Mouse (Mus musculus) embryonic facial prominence, embryonic 15.5 days (tissue): ENCODE results near the gene Ss18l1. TPM values are rescaled to one million over a fixed set of nuclear protein-coding genes. Genes with fewer than 3 reads are reported as not detected.

Source experiments
- ATAC-seq: fragments of 200-750 bp; cut with Nextera tagmentation; 2 replicates; pipeline ENCODE4 v1.8.0; 2017; ENCODE audit warnings: low read depth, moderate TSS enrichment; ENCODE audit not compliant: insufficient number of reproducible peaks, low FRiP score, low TSS enrichment
- H3K27ac ChIP-seq: fragments of 300-500 bp; sonication (generic); replicated peaks from 2 replicates; pipeline ENCODE4 v1.5.1; 2015; ENCODE audit warnings: mild to moderate bottlenecking, inconsistent platforms
- H3K27me3 ChIP-seq: fragments of 300-500 bp; sonication (generic); 2 replicates; pipeline ENCODE4 v1.6.1; 2015; ENCODE audit warnings: inconsistent platforms
- H3K36me3 ChIP-seq: fragments of 300-500 bp; sonication (generic); 2 replicates; pipeline ENCODE4 v1.6.1; 2015; ENCODE audit warnings: mild to moderate bottlenecking, inconsistent platforms
- H3K4me1 ChIP-seq: fragments of 300-500 bp; sonication (generic); 2 replicates; pipeline ENCODE4 v1.6.1; 2015; ENCODE audit warnings: inconsistent platforms
- H3K4me2 ChIP-seq: fragments of 300-500 bp; sonication (generic); replicated peaks from 2 replicates; pipeline ENCODE4 v1.6.1; 2015; ENCODE audit warnings: mild to moderate bottlenecking, inconsistent platforms
- H3K4me3 ChIP-seq: fragments of 300-500 bp; sonication (generic); replicated peaks from 2 replicates; pipeline ENCODE4 v1.5.1; 2015; ENCODE audit warnings: mild to moderate bottlenecking, inconsistent platforms
- H3K9ac ChIP-seq: fragments of 300-500 bp; sonication (generic); 2 replicates; pipeline ENCODE4 v1.6.1; 2015; ENCODE audit warnings: inconsistent platforms
- H3K9me3 ChIP-seq: fragments of 300-500 bp; sonication (generic); replicated peaks from 2 replicates; pipeline ENCODE4 v1.6.1; 2016; ENCODE audit warnings: inconsistent platforms
- WGBS: fragments of 180-500 bp; shearing (Covaris S2); methylation state at CpG from one replicate; pipeline ENCODE4 v1.1.7; 2015; 5-methylcytosine and 5-hydroxymethylcytosine counted together
- polyA plus RNA-seq: library from polyadenylated mRNA; unstranded; fragments of >200 nt; fragmentation: Nextera tagmentation; extraction: Ambion mirVana; gene quantifications from 2 replicates; pipeline ENCODE4 v1.2.1, GENCODE M21; 2015

Gene Ss18l1
- polyA plus RNA-seq, 1 experiment from 2014 or later: 6.1 TPM

GRCm38 (mm10) chr2:180069770-180070480 is 27.6 kb downstream of the Ss18l1 start:
- Histone ChIP-seq H3K4me2 (peak overlapping the region; percentile 78), H3K36me3 (peaks cover 11% of the 10 kb centered on the region; the same call in 1 of the 2 replicates), H3K27me3 (no peaks in the 10 kb centered on the region), H3K4me1 (peaks cover 14% of the 10 kb centered on the region), H3K9me3 (no peaks in the 10 kb centered on the region), H3K4me3 (peak overlapping the region; percentile 83), H3K9ac (peak overlapping the region; percentile 50), H3K27ac (peak overlapping the region; percentile 81)
- ATAC-seq: peak; percentile 41
- 30% methylated on average over 20 of the region's 20 CpGs for WGBS

GRCm38 (mm10) chr2:180070481-180071453 is 28.5 kb downstream of the Ss18l1 start, which contains the start of gene Mtg2:
Gene Mtg2, plus strand, starts transcription at chr2:180070588.
- Histone ChIP-seq H3K36me3 (peaks cover 11% of the 10 kb centered on the region; the same call in 1 of the 2 replicates), H3K4me3 (peak within 1 kb of the TSS; percentile 83), H3K4me1 (peaks cover 14% of the 10 kb centered on the region), H3K27me3 (no peaks in the 10 kb centered on the region), H3K27ac (peak within 1 kb of the TSS; percentile 81), H3K4me2 (peak within 1 kb of the TSS; percentile 78), H3K9ac (peak within 1 kb of the TSS; percentile 50), H3K9me3 (no peaks in the 10 kb centered on the region)
- ATAC-seq: peak; percentile 92
- WGBS: 4% methylated on average over 58 of the region's 58 CpGs

DNA sequence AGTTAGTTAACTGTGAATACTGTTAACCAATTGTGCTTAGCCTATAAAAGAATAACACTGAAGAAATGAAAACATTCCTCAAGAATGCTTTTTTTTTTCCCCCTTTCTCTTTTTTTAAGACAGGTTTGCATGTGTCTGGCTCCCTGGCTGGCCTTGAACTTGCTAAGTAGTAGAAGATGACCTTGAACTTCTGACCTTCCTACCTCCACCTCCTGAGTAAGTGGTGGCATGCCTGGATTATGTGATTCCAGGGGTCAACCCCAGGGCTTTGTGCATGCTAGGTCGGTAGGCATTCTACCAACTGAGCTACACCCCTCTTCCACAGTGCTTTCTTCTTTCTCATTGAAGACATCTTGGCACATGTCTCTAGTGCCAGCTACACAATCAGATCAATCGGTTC is 29.4 kb downstream of the Ss18l1 start:
- Histone ChIP-seq H3K9ac (no peak overlapping the region), H3K4me3 (no peak overlapping the region; the same call in 1 of the 2 replicates), H3K4me2 (no peak overlapping the region), H3K27me3 (no peaks in the 10 kb centered on the region), H3K4me1 (peaks cover 14% of the 10 kb centered on the region), H3K36me3 (peaks cover 11% of the 10 kb centered on the region; the same call in 1 of the 2 replicates), H3K27ac (no peak overlapping the region), H3K9me3 (no peaks in the 10 kb centered on the region)
- no peak for ATAC-seq
- WGBS: 78% methylated on average over 2 of the region's 2 CpGs

DNA sequence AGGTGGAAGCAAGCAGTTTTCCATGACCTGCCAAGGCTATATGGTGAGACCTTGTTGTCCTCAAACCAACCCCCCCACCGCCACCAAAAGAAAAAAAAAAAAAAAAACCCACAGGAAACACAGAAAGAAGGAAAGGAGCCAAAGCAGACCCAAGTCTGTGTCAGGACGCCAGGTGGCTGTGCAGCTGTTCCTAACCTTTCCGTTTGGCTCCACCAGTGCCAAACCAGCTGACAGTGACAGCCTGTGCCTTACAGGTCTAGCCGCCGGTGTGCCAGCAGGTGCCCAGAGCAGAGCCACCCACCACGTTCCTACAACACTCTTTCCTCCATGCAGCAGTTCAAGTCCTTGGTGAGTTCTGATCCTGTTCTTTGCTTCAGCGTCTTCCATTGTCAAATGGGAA is 30.6 kb downstream of the Ss18l1 start:
- Histone ChIP-seq H3K27me3 (no peaks in the 10 kb centered on the region), H3K36me3 (peaks cover 12% of the 10 kb centered on the region), H3K4me2 (no peak overlapping the region), H3K9ac (no peak overlapping the region), H3K27ac (no peak overlapping the region), H3K9me3 (no peaks in the 10 kb centered on the region), H3K4me1 (peaks cover 14% of the 10 kb centered on the region), H3K4me3 (no peak overlapping the region)
- no peak for ATAC-seq
- WGBS: 85% methylated on average over 7 of the region's 7 CpGs

GRCm38 (mm10) chr2:180077622-180078021 is 35.3 kb downstream of the Ss18l1 start:
- Histone ChIP-seq H3K4me1 (no peaks in the 10 kb centered on the region), H3K9ac (no peak overlapping the region), H3K36me3 (peaks cover 11% of the 10 kb centered on the region; the same call in 1 of the 2 replicates), H3K27ac (no peak overlapping the region), H3K27me3 (no peaks in the 10 kb centered on the region), H3K4me3 (no peak overlapping the region), H3K4me2 (no peak overlapping the region), H3K9me3 (no peaks in the 10 kb centered on the region)
- WGBS: 63% methylated on average over 3 of the region's 3 CpGs
- no peak for ATAC-seq

- Histone ChIP-seq H3K9me3 (no peaks in the 10 kb centered on the region), H3K4me1 (no peaks in the 10 kb centered on the region), H3K36me3 (peaks cover 15% of the 10 kb centered on the region; the same call in 1 of the 2 replicates), H3K27ac (no peak overlapping the region), H3K4me2 (no peak overlapping the region), H3K27me3 (no peaks in the 10 kb centered on the region), H3K4me3 (no peak overlapping the region), H3K9ac (no peak overlapping the region)
- 78% methylated on average over 8 of the region's 8 CpGs for whole genome bisulfite sequencing
- no peak for ATAC-seq
Observed at GRCm38 (mm10) chr2:180080680-180081079, 38.4 kb downstream of the Ss18l1 start.

DNA sequence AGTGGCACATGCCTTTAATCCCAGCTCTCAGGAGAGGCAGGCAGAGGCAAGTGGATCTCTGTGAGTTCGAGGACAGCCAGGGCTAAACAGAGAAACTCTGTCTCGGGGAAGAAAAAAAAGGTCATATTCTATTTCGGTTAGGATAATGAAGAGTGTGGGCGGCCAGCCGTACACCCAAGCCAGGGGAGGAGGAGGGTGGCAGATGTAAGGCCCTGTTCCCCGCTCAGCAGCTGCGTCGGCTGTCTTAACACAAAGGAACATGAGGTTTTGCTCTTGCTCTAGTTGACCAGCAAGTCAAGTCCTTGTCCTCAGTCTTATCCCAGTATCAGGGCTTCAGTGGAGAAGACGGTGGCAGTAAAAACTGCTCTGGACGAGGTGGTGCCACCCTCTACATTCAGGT is 40.8 kb downstream of the Ss18l1 start:
- no peak for ATAC-seq
- H3K27ac ChIP-seq: no peak overlapping the region
- no peaks in the 10 kb centered on the region for H3K27me3 ChIP-seq
- peaks cover 11% of the 10 kb centered on the region; the same call in 1 of the 2 replicates for H3K36me3 ChIP-seq
- no peak overlapping the region for H3K4me3 ChIP-seq
- H3K9ac ChIP-seq: no peak overlapping the region
- no peaks in the 10 kb centered on the region for H3K9me3 ChIP-seq
- H3K4me2 ChIP-seq: no peak overlapping the region
- 84% methylated on average over 10 of the region's 10 CpGs for WGBS
- H3K4me1 ChIP-seq: no peaks in the 10 kb centered on the region

DNA sequence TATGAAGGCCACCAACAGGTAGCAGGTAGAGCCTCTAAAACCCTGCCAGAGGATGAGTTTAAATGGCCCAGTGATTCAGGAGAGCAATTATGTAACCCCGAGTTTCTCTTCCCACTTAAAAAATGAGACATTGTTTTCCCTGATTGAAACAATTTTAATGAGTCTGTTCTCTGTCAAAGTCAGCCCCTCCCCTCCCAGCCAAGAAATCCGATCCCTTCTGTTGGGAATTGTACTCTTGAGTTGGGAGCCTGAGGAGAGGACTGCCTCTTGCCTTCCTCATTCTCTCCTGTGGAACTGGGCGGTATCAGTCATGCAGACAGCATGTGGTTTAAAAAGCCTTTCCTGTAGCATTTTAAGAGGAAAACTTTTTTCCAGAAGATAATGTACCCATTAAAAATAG is 42.3 kb downstream of the Ss18l1 start:
- Histone ChIP-seq H3K27ac (no peak overlapping the region), H3K9ac (no peak overlapping the region), H3K4me1 (no peaks in the 10 kb centered on the region), H3K36me3 (peaks cover 11% of the 10 kb centered on the region; the same call in 1 of the 2 replicates), H3K9me3 (no peaks in the 10 kb centered on the region), H3K4me3 (no peak overlapping the region), H3K4me2 (no peak overlapping the region), H3K27me3 (no peaks in the 10 kb centered on the region)
- WGBS: 12% methylated on average over 3 of the region's 3 CpGs
- ATAC-seq: no peak

DNA sequence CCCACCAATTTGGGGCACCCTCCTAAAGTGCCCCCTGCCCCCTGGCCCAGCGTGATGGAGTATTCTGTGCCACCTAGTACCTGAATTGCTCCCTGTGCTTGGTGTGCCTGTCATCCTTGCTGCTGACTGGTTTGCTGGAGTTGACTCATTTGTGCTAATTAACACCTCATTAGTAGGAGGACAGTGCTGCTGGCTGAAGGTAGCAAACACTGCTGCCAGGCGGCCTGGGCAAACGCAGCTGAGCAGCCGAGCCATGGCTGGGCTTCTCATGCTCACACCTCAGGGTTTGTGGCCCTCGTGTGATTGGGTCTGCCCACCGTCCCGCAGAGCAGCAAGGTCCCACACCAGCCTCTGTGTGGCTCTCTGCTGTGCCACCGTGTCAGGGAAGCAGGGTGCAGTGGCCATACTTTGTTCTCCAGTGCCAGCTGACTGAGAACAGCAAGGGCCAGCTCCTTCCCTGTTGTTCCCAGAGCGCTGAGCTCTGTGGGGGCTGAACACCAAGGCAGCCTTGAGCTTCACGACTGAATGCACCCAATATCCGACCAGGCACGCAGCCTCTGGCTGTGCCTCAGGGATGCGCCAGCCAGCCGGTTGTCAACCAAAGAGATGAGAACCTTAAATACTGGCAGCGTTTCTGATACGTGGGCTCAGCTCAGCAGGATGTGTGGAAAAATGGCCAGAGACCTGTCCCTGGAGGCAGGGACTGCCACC is 43.8 kb downstream of the Ss18l1 start:
- H3K4me3 ChIP-seq: no peak overlapping the region
- ATAC-seq: no peak
- H3K36me3 ChIP-seq: peaks cover 11% of the 10 kb centered on the region; the same call in 1 of the 2 replicates
- H3K9ac ChIP-seq: no peak overlapping the region
- 0 out of 2 replicates have a peak, but pooled peaks cover 8% of the 10 kb centered on the region for H3K27me3 ChIP-seq
- H3K4me1 ChIP-seq: no peaks in the 10 kb centered on the region
- WGBS: 81% methylated on average over 16 of the region's 16 CpGs
- no peak overlapping the region for H3K4me2 ChIP-seq
- no peaks in the 10 kb centered on the region for H3K9me3 ChIP-seq
- no peak overlapping the region for H3K27ac ChIP-seq

- no peak overlapping the region for H3K4me2 ChIP-seq
- no peak overlapping the region for H3K27ac ChIP-seq
- H3K9ac ChIP-seq: no peak overlapping the region
- H3K4me3 ChIP-seq: no peak overlapping the region
- H3K9me3 ChIP-seq: no peaks in the 10 kb centered on the region
- WGBS: 80% methylated on average over 5 of the region's 5 CpGs
- H3K36me3 ChIP-seq: peaks cover 11% of the 10 kb centered on the region; the same call in 1 of the 2 replicates
- H3K4me1 ChIP-seq: no peaks in the 10 kb centered on the region
- H3K27me3 ChIP-seq: 0 out of 2 replicates have a peak, but pooled peaks cover 8% of the 10 kb centered on the region
- no peak for ATAC-seq
Observed at GRCm38 (mm10) chr2:180086637-180087027, 44.3 kb downstream of the Ss18l1 start.
